Mouse (Mus musculus) gastrocnemius, postnatal 10 days (tissue): Measurements from ENCODE around the gene Irak2. TPM values are rescaled to one million over a fixed set of nuclear protein-coding genes. Genes with fewer than 3 reads are reported as not detected.
"Not testable (repeated sequence)": the region's sequence is repeated elsewhere in the genome, so short reads cannot be mapped to it uniquely, and the experiment has no call there.

Source experiments
- DNase-seq: peaks from one replicate; pipeline ENCODE4 v3.0.0; 2021; ENCODE audit warnings: mixed read lengths
- microRNA-seq, 2 experiments: library from miRNA; unstranded; fragments of <30 nt; microRNA quantifications; one replicate each; pipeline ENCODE4 v1.2.0; 2021
- total RNA-seq, 2 experiments: library from RNA; stranded (reverse); gene quantifications; 2 replicates each; pipeline ENCODE4 v1.2.3; 2021

Gene Irak2
- total RNA-seq, 2 experiments from 2014 or later: 6.3 to 7.2 TPM

DNA sequence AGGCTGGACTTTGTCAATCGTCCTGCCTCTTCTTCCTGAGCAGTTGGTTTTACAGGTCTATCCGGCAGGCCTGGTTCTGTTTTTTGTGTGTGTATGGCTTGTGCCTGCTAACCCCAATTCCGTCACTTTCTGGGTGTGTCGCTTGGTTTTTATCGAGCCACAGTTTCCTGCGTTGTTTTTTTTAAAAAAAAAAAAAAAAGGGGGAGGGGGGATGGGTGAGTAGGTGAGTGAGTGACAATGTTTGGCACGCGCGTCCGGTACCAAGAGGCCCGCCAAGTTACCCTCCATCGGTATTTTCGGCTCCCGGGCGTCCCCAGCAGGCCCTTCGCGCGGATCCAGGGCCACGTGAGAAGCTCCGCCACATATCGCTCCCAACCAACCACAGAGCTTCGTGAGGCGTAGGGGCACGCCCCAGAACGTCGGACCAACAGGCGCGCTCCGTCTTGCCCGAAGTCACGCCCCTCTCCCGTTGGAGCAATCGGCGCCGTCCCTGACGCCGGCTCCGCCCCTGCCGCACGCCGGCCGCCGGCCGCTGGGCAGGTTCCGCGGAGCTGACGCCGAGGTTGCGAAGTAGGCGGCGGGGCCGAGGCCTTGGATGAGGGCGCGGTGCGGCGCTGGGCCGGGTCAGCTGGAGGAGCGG is 58.4 kb downstream of the Irak2 start, which contains the start of gene Tatdn2:
TSS of gene Tatdn2 (plus strand) at position 469 of the 640 bp plus-strand sequence.
- DNase-seq: peak; percentile 93

DNA sequence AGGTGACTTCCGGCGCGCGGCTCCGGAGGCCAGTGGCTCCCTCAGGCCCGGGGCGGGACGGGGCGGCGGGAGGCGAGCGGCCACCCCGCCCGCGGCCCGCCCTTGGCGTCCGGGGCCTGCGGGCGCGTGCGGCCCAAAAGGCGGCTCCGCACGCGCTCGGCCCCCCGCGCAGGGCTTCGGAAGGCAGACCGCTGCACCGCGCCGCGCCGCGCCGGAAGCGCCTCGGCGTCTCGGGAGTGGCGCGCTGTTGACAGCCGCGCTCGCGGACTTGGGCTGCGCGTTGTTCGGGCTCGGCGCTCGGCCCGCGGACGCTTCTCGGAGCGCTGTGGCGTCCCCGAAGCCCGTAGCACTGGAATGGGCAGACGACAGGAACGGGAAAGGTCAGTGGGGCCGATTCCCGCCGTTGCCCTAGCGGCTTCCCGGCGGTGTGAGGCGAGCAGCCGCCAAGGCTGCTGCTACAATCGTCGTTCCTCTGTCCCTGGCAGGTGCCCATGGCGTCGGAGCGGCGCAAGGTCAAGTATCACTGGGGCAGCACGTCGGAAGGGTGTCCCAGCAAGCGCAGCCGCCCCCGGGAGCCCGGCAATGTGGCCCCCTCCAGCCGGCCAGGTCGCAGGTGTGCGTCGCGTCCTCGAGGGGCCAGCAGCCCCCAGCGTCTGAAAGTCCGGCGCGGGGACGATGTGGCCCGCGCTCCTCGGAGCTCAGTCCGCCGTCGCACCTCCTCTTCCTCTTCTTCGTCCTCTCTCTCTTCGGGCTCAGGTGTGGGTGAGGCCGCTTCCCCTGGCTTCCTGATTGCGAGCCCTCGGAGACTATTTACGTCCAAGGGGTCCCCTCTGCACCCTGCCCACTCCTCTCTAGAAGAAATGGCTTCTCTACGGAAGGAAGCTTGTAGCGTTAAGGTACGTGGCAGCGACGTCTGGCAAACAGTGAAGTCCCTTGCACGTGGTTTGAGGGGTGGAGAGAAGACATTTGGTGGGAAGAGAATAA is 59.2 kb downstream of the Irak2 start:
- no peak for DNase-seq

DNA sequence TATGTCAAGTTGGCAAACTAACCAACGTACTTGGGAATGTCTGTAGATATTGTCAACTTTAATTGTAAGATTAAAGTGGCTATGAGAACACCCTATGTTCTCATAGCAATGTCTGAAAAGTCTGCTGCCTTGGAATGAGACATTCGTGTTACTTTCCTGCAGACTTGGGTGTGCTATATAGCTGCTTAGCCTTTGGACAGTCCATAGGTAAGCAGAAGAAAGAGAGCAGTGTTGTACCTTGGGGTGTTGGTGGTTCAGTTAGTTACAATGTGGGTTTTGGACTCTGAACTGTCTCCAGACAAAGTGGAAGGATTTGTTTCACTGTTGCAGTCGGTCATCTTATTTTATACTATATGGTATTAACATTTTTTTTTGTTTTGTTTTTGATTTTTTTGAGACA is 74.5 kb downstream of the Irak2 start:
- DNase-seq: no peak

DNA sequence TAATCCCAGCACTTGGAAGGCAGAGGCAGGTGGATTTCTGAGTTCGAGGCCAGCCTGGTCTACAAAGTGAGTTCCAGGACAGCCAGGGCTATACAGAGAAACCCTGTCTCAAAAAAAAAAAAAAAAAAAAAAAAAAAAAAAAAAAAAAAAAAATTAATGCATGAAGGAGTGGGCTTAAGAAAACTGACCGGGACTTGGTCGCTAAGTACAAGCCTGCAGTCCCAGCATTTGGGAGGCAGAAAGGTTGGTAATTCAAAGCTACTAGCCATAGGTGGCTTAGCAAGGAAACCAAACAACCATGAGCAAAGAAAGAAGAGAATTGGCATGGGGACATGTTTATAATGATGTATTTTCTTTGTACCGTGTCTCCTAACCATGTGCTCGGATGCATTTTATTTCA is 75.1 kb downstream of the Irak2 start:
- DNase-seq: not testable (repeated sequence)

DNA sequence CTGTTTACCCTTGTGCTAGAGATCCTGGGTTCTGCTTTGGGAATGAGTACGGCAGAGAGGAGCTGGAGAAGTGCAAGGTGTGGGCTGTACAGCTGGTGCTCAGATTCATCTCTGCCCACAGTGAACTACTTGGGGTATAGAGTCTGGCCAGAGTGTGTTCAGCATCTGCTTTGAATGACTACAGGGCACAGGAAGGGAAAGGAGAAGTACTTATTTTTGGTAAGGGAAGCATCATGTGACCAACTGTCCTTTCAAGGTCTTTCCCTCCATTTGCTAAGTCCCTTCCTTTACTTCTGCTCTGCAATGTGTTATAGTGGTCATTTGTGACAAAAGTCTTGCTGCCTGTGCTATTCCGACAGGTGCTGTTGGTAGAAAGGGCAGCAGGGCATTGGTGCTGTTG is 76.0 kb downstream of the Irak2 start:
- DNase-seq: no peak

DNA sequence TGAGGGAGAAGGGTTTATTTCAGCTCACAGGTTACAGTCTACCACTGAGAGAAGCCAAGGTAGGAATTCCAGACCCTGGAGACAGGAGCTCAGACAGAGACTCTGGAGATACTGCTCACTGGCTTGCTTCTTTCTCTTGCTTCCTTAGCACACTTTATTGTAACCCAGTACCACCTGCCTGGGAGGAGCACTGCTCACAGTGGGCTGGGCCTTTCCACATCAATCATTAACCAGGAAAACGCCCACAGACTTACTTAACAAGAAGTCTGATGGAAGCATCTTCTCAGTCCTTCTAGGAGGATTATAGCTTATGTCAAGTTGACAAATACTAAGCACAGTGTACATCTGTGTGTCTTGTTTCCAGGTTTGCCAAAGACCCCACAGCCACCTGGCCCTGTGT is 76.5 kb downstream of the Irak2 start:
- no peak for DNase-seq

DNA sequence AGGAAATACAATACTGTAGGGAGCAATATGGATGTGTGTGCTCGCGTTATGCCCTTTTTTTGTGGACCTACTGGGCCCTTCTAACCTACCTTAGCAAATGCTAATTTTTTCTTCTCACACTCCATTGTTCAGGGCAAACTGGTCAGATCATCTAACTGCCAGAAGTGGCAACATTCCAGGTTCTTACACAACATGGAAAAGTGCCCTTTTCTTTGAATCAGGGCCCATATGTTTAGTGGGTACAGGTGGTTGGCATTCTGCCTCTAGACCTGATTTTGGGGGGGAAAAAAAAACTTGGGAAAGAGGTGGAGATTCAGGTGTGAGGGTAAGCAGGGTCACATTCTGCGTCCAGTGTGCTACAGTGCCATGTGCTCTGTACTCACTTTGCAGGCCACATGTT is 79.3 kb downstream of the Irak2 start:
- no peak for DNase-seq

DNA sequence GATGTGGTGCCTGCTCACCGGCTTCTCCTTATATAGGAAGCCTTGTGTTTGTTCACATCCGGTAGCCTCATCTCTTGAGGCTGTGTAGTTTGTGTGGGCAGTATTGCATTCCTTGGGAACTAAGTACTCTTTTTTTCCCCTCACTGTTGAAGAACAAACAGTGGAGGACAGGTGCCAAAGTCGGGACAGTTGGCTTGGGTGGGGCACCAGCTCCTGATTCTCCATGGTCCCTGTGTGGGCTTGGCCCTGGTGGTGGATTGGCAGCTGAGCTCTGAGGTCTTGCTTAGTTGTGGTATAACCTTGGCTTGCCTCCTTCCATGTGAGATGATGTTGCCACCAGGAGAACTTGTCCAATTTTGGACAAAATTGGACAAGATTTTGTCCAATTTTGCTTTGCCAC is 81.6 kb downstream of the Irak2 start, which contains the start of gene Ghrl:
TSS of gene Ghrl (minus strand) at position 3 of the 400 bp plus-strand sequence.
- DNase-seq: no peak

DNA sequence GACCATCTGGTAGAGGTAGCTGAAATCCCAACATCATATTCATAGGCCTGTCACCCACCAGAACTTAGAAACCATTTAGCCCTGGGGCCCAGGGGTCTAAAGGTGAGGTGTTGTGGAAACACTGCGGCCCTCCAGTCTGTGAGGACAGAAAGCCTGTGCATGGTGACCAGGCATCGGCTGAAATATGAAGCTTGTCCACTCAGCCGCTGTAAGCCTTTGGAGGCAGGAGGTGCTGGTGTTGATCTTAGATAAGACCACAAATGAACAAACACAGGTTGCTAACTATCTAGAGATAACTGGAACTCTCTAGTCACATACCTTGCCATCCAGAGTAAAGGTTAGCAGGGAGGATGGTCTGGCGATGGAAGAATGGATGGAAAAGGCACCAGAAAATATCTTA is 82.8 kb downstream of the Irak2 start:
- DNase-seq: no peak

DNA sequence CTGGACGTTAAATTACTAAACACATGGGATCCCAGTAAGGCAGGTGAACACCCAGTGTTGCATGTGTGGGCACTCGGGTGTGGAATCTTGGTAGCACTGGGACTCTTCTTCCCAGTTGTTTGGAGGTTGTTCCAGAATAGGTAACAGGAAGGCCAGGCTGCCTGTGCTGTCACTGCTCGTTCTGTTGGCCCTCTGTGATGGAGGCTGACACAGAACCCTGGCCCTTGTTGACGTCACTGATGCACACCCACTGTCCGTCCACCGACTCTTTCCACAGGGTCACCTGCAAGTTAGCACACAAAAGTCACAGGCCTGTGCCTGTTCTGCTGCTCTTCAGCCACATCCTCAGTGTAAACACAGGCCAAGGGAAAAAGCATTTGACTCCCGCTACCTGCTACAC is 89.9 kb downstream of the Irak2 start:
- no peak for DNase-seq

DNA sequence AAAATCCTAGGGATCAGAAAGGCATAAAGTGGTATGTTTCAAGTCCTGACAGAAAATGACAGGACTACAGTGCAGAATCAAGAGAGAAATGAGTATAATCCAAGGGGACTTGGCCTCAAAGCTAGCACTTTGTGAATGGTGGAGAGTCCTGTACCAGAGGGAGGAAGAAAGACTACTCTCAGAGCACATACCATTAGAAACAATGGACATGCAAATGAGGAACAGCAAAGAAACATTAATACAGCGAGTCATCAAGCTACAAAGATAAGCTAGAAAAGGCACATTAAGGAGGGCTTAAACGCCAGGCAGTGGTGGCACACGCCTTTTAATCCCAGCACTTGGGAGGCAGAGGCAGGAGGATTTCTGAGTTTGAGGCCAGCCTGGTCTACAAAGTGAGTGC is 93.0 kb downstream of the Irak2 start:
- DNase-seq: no peak

DNA sequence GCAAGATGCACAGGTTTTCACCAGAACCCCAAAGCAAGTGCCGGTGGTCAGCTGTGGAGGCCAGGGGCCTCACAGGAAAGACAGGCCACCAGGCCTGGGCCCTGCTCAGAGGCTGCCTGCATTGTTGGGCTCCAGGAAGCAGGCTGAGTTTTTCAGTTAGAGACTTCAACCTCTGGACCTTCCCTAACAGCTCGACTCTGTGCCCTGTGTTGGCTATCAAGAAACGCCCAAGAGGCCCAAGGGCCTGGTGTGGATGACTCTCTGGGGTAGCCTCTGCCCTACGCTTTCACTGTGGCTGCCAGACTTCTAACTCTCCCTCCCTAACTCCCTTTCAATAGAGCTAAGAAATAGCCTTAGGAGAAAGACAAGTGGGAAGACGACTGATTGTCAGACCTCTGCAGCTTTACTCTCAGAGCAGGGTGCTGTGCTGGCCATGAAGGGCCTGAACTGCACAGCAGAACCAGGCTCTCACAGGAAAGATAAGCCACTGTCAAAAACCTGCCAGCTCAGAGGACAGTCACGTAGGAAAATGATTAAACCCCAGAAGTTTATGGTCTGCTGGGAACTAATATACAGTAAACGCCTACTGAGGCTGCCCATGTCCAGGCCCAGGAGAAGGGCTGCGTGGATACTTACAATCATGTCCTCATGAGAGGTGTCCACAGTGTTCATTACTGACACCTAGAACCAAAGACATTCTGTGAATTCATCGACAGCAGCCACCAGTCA is 99.2 kb downstream of the Irak2 start:
- DNase-seq: no peak

DNA sequence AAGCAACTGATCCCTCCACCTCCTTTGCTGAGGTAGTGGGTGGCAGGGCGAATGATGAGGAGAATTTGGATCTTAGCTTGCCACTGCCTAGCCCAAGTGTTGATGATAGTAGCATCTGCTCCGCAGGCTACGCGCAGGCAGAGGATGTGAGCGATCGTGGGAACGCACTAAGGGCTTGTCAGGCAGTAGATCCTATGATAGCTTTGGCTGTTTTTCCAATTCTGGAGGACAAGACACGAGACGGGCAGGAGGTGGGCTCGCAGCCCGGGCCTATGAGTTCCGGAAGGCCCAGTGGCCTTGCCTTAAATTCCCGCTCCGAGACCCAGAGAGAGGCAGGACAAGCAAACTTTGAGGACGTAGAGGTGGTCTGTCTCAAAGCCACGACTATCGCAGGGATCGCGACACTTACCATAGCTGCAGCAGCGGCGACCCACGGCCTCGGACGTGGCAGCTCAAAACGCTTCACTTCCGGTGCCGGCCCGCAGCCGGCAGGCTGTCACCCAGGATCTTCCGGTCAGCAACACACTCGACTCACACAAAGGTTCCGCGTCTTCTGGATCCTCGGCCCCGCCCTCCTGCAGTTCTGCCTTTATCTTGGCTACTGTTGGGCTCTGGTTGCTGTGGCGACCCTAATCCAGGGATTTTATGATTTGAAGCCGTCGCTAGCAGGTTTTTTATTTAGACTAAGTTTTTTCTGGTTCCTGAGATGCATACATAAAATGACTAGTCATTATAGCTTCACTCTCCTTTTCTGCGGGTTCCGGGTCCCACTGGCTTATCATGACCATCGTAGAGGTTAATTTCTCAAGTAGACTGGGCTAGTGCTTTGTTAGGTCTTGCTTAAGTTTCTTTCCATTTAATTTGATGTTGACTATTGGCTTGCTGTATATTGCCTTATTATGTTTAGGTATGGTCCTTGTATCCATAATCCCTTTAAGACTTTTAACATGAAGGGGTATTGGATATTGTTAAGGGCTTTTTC is 102.3 kb downstream of the Irak2 start, which contains the start of gene Sec13:
TSS of gene Sec13 (minus strand) at position 508 of the 982 bp plus-strand sequence.
- DNase-seq: peak; percentile 83

DNA sequence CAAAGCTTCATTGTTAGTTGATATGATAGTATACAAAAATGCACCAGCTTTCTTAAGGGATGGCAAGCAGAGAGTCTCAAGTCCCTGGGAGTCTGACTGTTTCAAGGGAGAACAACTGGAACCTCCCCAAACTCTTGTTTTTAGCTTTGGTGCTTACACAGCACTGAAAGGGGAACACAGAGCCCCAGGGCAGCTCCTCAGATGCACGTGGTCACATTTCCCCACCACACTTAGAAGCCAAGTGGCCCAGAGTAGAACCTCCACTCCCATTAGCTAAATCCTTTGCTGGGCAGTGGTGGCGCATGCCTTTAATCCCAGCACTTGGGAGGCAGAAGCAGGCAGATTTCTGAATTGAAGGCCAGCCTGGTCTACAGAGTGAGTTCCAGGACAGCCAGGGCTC is 103.2 kb downstream of the Irak2 start:
- no peak for DNase-seq

DNA sequence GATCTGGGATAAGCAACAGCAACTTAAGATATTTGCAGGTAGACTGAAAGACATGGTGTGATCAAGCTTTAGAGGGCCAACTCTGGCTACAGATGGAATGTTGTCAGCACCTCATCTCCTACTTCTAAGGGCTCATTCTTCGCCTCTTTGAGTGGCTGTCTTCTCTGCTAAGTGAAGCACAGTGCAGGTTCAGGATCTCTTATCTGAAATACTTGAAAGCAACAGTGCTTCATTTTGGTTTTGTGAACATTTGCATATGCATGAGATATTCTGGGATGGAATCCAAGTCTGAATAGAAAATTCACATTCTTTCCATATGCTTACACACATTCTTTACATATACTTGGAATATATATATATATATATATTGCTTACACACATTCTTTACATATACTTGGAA is 104.1 kb downstream of the Irak2 start:
- no peak for DNase-seq

DNA sequence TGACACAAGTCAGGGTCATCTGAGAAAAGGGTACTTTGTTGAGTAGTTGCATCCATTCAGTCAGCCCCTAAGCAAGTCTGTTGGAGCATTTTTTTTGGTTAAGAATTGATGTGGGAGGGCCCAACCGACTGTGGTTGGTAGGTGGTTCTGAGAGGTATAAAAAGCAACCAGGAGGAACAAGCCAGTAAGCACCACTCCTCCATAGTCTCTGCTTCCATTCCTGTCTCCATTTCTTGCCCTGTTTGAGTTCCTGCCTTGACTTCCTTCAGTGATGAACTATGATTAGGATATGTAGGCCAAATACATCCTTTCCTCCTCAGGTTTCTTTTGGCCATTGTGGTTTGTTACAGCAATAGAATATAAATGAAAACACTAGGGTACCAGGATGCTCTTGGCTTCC is 104.8 kb downstream of the Irak2 start:
- no peak for DNase-seq

Small RNA genes lying within 50 kb of the gene (microRNA-seq; reads per million reads assigned to microRNA genes)
- gene Mir7042: 0.75 to 0.95 reads per million in 2 experiments

Other genes starting within 250 kb of the Irak2 start
- gene Ttll3, start 249.2 kb upstream of the Irak2 start, total RNA-seq: 1 to 10 TPM; 1.1 to 2.2 TPM
- gene Rpusd3, start 219.1 kb upstream of the Irak2 start, total RNA-seq: 10 to 100 TPM; 10.0 to 11.3 TPM
- 1 to 10 TPM; 3.9 to 6.4 TPM for gene Cidec, start 202.7 kb upstream of the Irak2 start, total RNA-seq
- 10 to 100 TPM; 27.9 to 32.7 TPM for gene Jagn1, start 195.9 kb upstream of the Irak2 start, total RNA-seq
- under 1 TPM; 0.45 to 0.61 TPM for gene Il17re, start 180.0 kb upstream of the Irak2 start, total RNA-seq
- gene Il17rc, start 167.0 kb upstream of the Irak2 start, total RNA-seq: 1 to 10 TPM; 5.9 to 9.1 TPM
- 10 to 100 TPM; 33.8 to 39.8 TPM for gene Creld1, start 155.2 kb upstream of the Irak2 start, total RNA-seq
- gene Prrt3, start 136.5 kb upstream of the Irak2 start, total RNA-seq: under 1 TPM; 0.20 to 0.23 TPM
- gene Emc3, start 106.8 kb upstream of the Irak2 start, total RNA-seq: 10 to 100 TPM; 52.1 to 55.1 TPM
- gene Fancd2, start 106.8 kb upstream of the Irak2 start, total RNA-seq: 1 to 10 TPM; 2.3 to 2.4 TPM
- gene Fancd2os, start 37.8 kb upstream of the Irak2 start, total RNA-seq: not detected
- gene Brk1, start 33.7 kb upstream of the Irak2 start, total RNA-seq: 10 to 100 TPM; 64.2 to 66.3 TPM
- gene Vhl, start 14.5 kb upstream of the Irak2 start, total RNA-seq: 10 to 100 TPM; 10.1 to 13.4 TPM
- gene Tatdn2, start 58.6 kb downstream of the Irak2 start, total RNA-seq: 10 to 100 TPM; 36.1 to 37.8 TPM
- gene Ghrl, start 81.4 kb downstream of the Irak2 start, total RNA-seq: not detected
- gene Sec13, start 102.3 kb downstream of the Irak2 start, total RNA-seq: 10 to 100 TPM; 84.8 to 92.2 TPM